Mouse (Mus musculus) spleen, adult 2 months (tissue): ENCODE measurements around the gene Sacm1l. TPM values are rescaled to one million over a fixed set of nuclear protein-coding genes. Genes with fewer than 3 reads are reported as not detected.
A peak's percentile ranks its signal among the peaks of the same experiment; 100 is the strongest.

Experiments
- DNase-seq, 2 experiments: peaks; one replicate each; pipeline versions ENCODE4 v3.0.0 to v3.0.0-alpha.2; 2012 to 2021; ENCODE audit warnings: low spot score in 2 of 2, low read depth in 1 of 2
- H3K27ac ChIP-seq: fragments of 200-500 bp; 2 replicates; pipeline ENCODE4 v1.5.1; 2012; ENCODE audit warnings: low read length, inconsistent platforms; ENCODE audit not compliant: insufficient read depth
- H3K27me3 ChIP-seq: fragments of 200-500 bp; 2 replicates; pipeline ENCODE4 v1.6.1; 2012; ENCODE audit warnings: mild to moderate bottlenecking, moderate library complexity, low read length, inconsistent platforms; ENCODE audit not compliant: control insufficient read depth, insufficient read depth
- H3K36me3 ChIP-seq: fragments of 200-500 bp; 2 replicates; pipeline ENCODE4 v1.6.1; 2012; ENCODE audit warnings: mild to moderate bottlenecking, low read length, inconsistent platforms; ENCODE audit not compliant: control insufficient read depth, insufficient read depth
- H3K4me1 ChIP-seq: fragments of 200-500 bp; 2 replicates; pipeline ENCODE4 v1.6.1; 2011; ENCODE audit warnings: inconsistent platforms; ENCODE audit not compliant: control insufficient read depth, insufficient read depth, insufficient read length
- H3K4me3 ChIP-seq: fragments of 200-500 bp; 2 replicates; pipeline ENCODE4 v1.5.1; 2011; ENCODE audit warnings: mild to moderate bottlenecking, inconsistent platforms; ENCODE audit not compliant: insufficient read depth, insufficient read length; ENCODE audit errors: extremely low read depth
- CTCF ChIP-seq: fragments of 200-500 bp; IDR thresholded peaks from 2 replicates; pipeline ENCODE4 v1.5.1; 2011; ENCODE audit warnings: mild to moderate bottlenecking, inconsistent platforms; ENCODE audit not compliant: insufficient read depth, insufficient read length, insufficient replicate concordance; ENCODE audit errors: extremely low read depth
- POLR2A ChIP-seq: fragments of 200-500 bp; IDR thresholded peaks from 2 replicates; pipeline ENCODE4 v1.6.1; 2011; ENCODE audit warnings: low read depth, low read length, inconsistent platforms
- WGBS: fragments of 180-500 bp; shearing (Covaris S2); methylation state at CpG from one replicate; pipeline ENCODE4 v1.1.7; 2018; 5-methylcytosine and 5-hydroxymethylcytosine counted together
- polyA plus RNA-seq: library from polyadenylated mRNA; depleted of rRNA; stranded (reverse); fragments of >200 nt; gene quantifications from 2 replicates; pipeline ENCODE4 v1.2.3, GENCODE M21; 2012; rRNA removed

Gene Sacm1l
- 2.5 TPM in 2 replicates for polyA plus RNA-seq

DNA sequence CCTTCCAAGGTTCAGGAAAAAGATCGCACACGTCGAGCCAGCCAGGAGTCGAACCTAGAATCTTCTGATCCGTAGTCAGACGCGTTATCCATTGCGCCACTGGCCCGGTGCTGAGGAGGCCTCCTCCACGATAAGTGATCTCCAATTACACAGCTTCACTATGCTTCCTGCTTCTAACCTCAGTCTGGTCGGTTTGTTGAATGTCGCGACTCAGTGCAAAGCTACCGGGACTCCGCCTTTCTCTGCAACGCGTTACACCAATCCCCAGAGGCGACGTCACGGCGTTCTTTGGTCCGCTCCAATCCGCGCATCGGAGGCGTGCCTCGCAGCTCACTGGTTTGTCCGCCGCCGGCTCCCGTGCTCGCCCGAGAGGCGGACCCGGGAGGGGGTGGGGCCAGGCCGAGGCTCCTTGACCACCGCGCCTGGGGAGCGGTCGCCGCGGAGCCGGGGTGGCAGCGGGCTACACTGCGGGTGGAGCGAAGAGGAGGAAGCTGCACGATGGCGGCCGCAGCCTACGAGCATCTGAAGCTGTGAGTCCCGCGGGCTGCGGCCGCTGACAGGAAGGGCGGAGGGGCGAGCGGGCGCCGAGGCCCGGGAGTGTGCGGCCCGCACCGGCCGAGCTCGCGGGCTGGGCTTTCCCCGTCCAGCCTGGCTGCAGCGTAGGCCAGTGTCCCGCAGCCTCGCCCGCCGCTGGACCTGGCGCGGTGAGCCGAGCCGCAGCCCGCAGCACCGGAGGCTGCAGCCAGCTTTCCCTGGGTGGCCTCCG lies at the start of gene Sacm1l:
Gene Sacm1l, plus strand, starts transcription at position 368 of the 766 bp plus-strand sequence.
- TF ChIP-seq CTCF (0 out of 2 replicates have a peak, but pooled peaks have one; percentile 0), POLR2A (peak; percentile 45)
- H3K27ac ChIP-seq = peak within 1 kb of the TSS; percentile 76
- peak within 1 kb of the TSS; percentile 77 for H3K4me3 ChIP-seq
- under 1% methylated on average over 79 of the region's 79 CpGs for WGBS
- peak; percentile 98 for DNase-seq
- H3K27me3 ChIP-seq = no peaks in the 10 kb centered on the region
- H3K4me1 ChIP-seq = peaks cover 7% of the 10 kb centered on the region
- no peaks in the 10 kb centered on the region for H3K36me3 ChIP-seq

DNA sequence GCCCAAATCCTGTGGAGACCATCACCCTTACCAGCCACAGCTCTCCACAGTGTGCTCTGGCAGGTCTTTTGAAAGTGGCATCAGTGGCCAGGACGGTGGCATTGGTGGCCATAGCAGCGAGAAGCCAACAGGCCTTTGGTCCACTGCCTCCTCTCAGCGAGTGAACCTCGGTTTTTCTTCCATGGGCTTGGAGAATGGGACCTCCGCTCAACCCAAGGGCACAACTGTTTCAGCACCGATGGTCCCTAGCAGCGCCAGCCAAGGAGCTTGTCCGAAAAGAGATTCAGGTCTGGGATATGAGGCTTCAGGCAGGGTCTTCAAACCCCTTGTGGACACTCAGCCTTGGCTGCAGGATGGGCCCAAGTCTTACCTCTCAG lies 49.7 kb upstream of the Sacm1l start:
- H3K36me3 ChIP-seq = peaks cover 9% of the 10 kb centered on the region
- H3K27me3 ChIP-seq = no peaks in the 10 kb centered on the region
- H3K4me1 ChIP-seq = peaks cover 26% of the 10 kb centered on the region
- WGBS = 87% methylated on average over 8 of the region's 8 CpGs
- H3K4me3 ChIP-seq = peak overlapping the region; percentile 83
- peak overlapping the region; percentile 92 for H3K27ac ChIP-seq
- DNase-seq = no peak
- TF ChIP-seq CTCF = no peak
- TF ChIP-seq POLR2A = no peak

DNA sequence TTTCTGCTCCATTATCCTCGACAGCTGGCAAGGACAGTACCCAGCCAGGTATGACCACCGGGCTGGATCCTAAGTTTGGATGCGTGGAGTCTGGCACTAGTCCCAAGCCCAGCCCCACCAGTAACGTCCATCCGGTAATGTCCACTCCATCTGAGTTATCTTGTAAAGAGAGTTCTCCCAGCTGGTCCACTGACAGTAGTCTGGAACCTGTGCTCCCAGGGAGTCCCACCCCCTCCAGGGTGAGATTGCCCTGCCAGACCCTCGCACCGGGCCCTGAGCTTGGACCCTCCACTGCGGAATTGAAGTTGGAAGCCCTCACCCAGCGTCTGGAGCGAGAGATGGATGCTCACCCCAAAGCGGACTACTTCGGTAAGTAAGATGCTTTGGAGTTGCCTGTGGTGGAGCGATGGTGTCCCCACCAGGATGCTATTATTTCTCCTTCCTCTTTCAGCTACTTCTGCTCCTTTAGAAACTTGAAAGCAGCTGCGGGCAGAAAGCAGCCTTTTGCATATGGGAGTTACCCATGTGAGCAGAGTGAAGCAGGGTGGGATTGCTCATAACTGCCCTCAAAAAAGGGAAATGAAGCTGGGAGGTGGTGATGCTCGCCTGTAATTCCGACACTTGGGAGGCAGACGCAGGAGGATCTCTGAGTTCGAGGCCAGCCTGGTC lies 49.2 kb upstream of the Sacm1l start:
- 39% methylated on average over 18 of the region's 18 CpGs for WGBS
- DNase-seq = peak; percentile 60 to 82
- H3K27ac ChIP-seq = peak overlapping the region; percentile 92

DNA sequence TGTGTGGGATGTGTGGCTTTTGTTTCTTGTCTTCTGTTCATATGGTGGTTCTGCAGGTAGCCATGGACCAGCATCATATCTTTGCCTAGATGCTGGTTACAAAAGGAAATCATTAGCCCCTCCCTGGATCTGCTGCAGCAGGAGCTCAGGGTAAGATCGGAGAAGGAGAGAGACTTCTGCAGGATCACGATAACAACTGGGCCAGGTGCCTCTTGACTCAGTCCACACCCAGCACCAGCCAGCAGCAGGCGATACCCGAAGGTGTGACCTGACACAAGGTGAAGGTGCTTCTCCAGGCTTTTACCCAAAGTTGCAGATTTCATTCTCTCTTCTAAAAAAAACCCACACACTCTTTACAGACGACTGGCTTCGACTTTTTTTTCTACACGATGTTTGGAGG lies 48.4 kb upstream of the Sacm1l start:
- peaks cover 10% of the 10 kb centered on the region for H3K36me3 ChIP-seq
- no peak for DNase-seq
- H3K27ac ChIP-seq = peak overlapping the region; percentile 36
- peaks cover 30% of the 10 kb centered on the region for H3K4me1 ChIP-seq
- peak overlapping the region; percentile 83 for H3K4me3 ChIP-seq
- WGBS = 37% methylated on average over 7 of the region's 7 CpGs
- TF ChIP-seq POLR2A (no peak), CTCF (no peak)
- H3K27me3 ChIP-seq = no peaks in the 10 kb centered on the region

More for the DNA sequence above, 49.2 kb upstream of the Sacm1l start:
- peaks cover 10% of the 10 kb centered on the region for H3K36me3 ChIP-seq
- TF ChIP-seq CTCF (no peak), POLR2A (no peak; the same call in 1 of the 2 replicates)
- peaks cover 26% of the 10 kb centered on the region for H3K4me1 ChIP-seq
- no peaks in the 10 kb centered on the region for H3K27me3 ChIP-seq
- peak overlapping the region; percentile 83 for H3K4me3 ChIP-seq

DNA sequence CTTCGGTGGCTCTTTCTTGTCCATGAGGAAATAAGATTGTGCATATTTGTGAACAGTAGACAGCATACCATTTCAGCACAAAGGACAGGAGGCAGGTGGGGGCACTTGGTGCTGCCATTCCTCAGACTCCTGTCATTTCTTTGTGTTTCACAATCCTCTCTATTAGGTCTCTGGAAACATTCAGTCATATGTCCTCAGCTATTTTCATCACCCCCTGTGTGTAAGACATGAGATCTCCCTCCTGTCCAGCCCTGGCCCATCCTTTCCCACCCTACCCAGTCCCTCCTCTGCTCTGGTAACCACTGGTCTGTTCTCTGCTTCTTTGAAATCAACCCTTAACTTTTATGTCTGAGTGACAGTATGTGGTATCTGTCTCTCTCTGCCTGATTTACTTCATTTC lies 46.0 kb upstream of the Sacm1l start:
- Histone ChIP-seq H3K4me1 (peaks cover 27% of the 10 kb centered on the region), H3K27ac (no peak overlapping the region), H3K4me3 (no peak overlapping the region), H3K36me3 (peaks cover 12% of the 10 kb centered on the region), H3K27me3 (no peaks in the 10 kb centered on the region)
- WGBS = 100% methylated on average over 1 of the region's 1 CpGs
- TF ChIP-seq CTCF (no peak), POLR2A (no peak)
- no peak for DNase-seq

DNA sequence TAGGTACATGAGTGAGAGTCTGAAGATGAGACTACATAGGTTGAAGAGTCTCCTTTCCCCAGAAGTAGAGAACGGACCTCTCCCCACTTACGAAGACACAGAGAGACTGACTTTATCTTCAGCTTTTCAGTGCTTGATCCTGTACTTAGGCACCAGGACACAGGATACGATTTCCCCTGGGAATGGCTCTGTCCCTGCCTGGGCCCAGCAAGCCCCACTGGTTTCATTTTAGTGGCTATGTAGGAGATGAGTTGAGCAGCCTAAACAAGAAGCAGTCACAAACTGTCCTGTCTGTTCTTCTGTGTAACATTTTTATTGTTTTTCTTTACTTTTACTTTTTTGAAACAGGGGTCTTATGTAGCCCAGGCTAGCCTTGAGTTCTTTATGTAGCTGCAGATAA lies 44.7 kb upstream of the Sacm1l start:
- Histone ChIP-seq H3K27ac (no peak overlapping the region), H3K4me3 (no peak overlapping the region), H3K36me3 (peaks cover 13% of the 10 kb centered on the region), H3K27me3 (no peaks in the 10 kb centered on the region), H3K4me1 (peaks cover 31% of the 10 kb centered on the region)
- 95% methylated on average over 3 of the region's 3 CpGs for WGBS
- DNase-seq = no peak
- TF ChIP-seq POLR2A (no peak), CTCF (no peak)

- TF ChIP-seq POLR2A (no peak), CTCF (no peak)
- Histone ChIP-seq H3K36me3 (peaks cover 13% of the 10 kb centered on the region), H3K4me1 (peaks cover 32% of the 10 kb centered on the region), H3K27me3 (no peaks in the 10 kb centered on the region), H3K27ac (no peak overlapping the region), H3K4me3 (no peak overlapping the region)
- no peak for DNase-seq
- WGBS = 90% methylated on average over 4 of the region's 4 CpGs
These were observed 44.0 kb upstream of the Sacm1l start for GRCm38 (mm10) chr9:123485561-123485960.
